Mouse (Mus musculus): ENCODE results near the gene Smyd1.

Smyd1 gene

DNA sequence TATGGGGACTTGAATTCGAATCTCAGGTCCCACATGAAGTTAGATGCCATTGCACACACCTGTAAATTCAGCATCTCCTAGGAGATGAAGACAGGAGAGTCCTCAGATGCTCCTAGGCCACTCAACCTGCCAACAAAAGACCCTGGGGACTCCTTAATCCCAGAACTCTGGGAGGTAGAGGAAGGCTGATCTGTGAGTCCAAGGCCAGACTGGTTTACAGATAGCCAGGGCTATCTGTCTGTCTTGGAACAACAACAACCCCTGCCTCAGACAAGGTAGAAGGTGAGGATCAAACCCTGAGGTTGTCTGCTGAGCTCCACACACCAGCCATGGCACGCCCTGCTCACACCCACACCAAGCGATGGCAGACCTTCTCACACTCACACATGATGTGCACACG lies 62.9 kb downstream of the Smyd1 start:
- H3K27me3 ChIP-seq (ENCODE audit: control insufficient read depth, insufficient read depth, low read length, poor library complexity, severe bottlenecking) = no peaks in the 10 kb centered on the region
- no peak for DNase-seq (ENCODE audit: low read depth, low spot score)

DNA sequence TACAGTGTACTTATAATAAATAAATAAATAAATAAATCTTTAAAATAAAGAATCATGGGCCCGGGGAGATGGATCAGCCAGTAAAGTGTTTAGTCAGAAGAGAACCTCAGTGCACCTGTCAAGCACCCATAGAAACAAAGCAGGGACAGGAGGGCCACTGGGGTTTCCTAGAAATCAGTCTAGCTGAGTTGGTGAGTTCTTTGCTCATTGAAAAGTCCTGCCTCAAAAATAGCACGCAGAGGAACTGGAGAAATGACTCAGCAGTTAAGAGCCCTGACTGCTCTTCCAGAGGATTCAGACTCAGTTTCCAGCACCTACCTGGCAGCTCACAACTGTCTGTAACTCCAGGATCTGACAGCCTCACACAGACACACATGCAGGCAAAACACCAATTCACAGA lies 63.5 kb downstream of the Smyd1 start:
- H3K36me3 ChIP-seq (ENCODE audit: control insufficient read depth, insufficient read depth, low read length, poor library complexity, severe bottlenecking) = no peaks in the 10 kb centered on the region
- no peak for DNase-seq (ENCODE audit: low read depth, low spot score)
- no peaks in the 10 kb centered on the region for H3K27me3 ChIP-seq (ENCODE audit: control insufficient read depth, insufficient read depth, low read length, poor library complexity, severe bottlenecking)

More for the DNA sequence above, 62.9 kb downstream of the Smyd1 start:
- no peaks in the 10 kb centered on the region for H3K36me3 ChIP-seq (ENCODE audit: control insufficient read depth, insufficient read depth, low read length, poor library complexity, severe bottlenecking)

DNA sequence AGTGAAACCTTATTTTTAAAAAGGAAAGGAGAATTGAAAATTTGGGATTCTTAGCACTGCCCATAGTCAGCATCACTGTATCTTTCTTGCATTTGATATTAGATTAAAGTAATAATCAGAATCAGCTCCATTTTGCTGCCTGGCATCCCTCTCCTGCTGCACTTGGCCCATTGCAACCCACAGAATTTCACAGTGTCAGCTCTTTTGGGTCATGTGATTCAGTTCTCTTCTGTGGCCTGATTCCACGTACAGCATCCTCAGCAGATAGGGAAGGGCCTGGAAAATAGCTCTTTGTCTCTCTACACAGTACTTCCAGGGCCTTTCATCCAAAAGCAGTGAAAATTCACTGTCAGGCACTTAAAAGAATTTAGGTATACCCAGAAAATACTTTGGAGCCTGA lies 64.7 kb downstream of the Smyd1 start:
- Histone ChIP-seq H3K27me3 (ENCODE audit: control insufficient read depth, insufficient read depth, low read length, poor library complexity, severe bottlenecking) (no peaks in the 10 kb centered on the region), H3K36me3 (ENCODE audit: control insufficient read depth, insufficient read depth, low read length, poor library complexity, severe bottlenecking) (no peaks in the 10 kb centered on the region)
- no peak for DNase-seq (ENCODE audit: low read depth, low spot score)

DNA sequence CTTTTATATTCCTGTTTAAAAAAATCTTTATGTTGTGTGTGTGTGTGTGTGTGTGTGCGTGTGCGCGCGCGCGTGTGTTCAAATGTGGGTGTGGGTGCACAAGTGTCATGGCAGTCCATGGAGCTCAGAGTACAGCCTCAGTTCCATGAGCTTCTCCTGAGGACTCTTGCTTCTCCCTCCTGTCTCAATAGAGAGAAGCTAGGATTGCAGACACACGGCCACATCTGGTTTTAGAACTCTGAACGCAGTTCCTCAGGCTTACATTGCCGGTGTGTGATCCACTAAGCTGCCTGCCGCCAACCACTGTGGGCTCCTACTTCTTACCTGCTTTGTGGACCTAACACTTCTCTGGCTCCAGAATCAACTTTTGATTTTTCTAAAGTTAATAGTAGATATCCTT lies 65.9 kb downstream of the Smyd1 start:
- no peak for DNase-seq (ENCODE audit: low read depth, low spot score)
- no peaks in the 10 kb centered on the region for H3K36me3 ChIP-seq (ENCODE audit: control insufficient read depth, insufficient read depth, low read length, poor library complexity, severe bottlenecking)
- H3K27me3 ChIP-seq (ENCODE audit: control insufficient read depth, insufficient read depth, low read length, poor library complexity, severe bottlenecking) = no peaks in the 10 kb centered on the region

DNA sequence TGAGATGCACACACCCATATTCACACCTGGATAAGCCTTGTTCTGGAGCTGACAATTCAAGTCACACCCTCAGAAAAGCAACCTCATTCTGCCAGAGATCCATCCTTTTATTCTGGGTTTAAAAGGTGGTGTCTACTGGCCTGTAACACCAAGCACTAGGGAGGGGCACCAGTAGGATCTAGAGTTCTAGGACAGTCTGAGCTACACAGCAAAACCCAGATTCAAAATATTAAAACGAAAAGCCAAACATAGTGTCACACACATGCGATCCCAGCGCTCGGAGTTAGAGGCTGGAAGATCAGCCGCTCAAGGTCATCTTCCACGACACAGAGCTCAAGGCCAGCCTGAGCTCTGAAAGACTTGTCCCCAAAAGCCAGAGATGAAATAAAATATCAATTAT lies 67.6 kb downstream of the Smyd1 start:
- DNase-seq (ENCODE audit: low read depth, low spot score) = no peak
- no peaks in the 10 kb centered on the region for H3K36me3 ChIP-seq (ENCODE audit: control insufficient read depth, insufficient read depth, low read length, poor library complexity, severe bottlenecking)
- H3K27me3 ChIP-seq (ENCODE audit: control insufficient read depth, insufficient read depth, low read length, poor library complexity, severe bottlenecking) = no peaks in the 10 kb centered on the region

DNA sequence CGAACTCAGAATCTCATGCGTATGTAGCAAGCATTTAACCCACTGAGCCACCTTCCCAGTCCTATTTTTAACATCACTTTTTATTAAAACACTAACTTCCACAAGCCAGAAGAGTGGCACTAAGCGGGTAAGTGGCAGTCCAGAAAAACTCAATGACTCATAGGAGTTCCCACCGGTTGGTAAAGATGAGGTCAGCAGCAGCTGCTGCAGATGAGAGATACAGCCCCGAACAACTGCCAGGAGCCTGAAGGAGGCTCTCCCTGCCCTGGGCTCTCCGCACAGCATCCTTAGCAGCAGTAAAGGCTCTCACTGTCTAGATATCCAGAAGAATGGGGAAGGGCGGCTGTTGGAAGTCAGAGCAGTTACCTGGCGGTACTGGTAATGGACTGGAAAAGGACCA lies 71.1 kb downstream of the Smyd1 start:
- no peak for DNase-seq (ENCODE audit: low read depth, low spot score)
- Histone ChIP-seq H3K36me3 (ENCODE audit: control insufficient read depth, insufficient read depth, low read length, poor library complexity, severe bottlenecking) (no peaks in the 10 kb centered on the region), H3K27me3 (ENCODE audit: control insufficient read depth, insufficient read depth, low read length, poor library complexity, severe bottlenecking) (no peaks in the 10 kb centered on the region)

DNA sequence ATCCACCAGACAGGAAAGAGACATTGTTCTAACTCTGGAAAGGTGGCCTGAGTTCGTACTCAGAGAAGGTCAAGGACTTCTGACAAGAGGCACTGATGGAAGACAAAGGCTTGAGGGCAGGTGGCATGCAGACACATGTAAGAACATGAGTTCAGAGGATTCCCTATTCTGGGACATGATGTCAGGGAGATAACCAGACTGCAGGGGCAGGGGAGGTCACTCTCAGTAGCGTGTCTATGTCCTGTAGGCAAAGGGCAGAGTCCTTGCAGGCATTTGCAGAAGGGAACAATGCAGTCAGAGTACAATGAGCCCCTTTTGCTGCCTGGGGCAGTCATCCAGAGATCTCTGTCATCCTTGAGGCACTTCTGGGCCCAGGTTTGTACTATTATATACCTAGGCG lies 72.4 kb downstream of the Smyd1 start:
- DNase-seq (ENCODE audit: low read depth, low spot score) = no peak
- no peaks in the 10 kb centered on the region for H3K36me3 ChIP-seq (ENCODE audit: control insufficient read depth, insufficient read depth, low read length, poor library complexity, severe bottlenecking)
- H3K27me3 ChIP-seq (ENCODE audit: control insufficient read depth, insufficient read depth, low read length, poor library complexity, severe bottlenecking) = no peaks in the 10 kb centered on the region

DNA sequence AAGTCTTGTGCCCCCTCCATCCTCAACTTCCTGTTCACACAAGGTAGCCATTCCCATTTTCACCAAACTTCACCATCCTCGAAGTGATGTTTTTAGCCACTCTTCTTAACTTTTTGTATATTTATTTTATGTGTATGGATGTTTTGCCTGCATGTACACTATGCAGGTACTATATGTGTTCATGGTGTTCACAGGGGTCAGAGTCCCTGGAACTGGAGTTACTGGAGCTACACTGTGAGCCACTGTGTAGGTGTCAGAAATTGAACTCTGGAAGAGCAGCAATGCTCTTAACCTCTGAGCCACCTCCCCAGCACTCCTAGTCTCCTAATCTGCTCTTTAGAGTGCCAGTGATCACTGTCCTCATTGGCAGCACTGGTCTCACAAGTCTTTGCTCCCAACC lies 73.6 kb downstream of the Smyd1 start:
- H3K36me3 ChIP-seq (ENCODE audit: control insufficient read depth, insufficient read depth, low read length, poor library complexity, severe bottlenecking) = no peaks in the 10 kb centered on the region
- DNase-seq (ENCODE audit: low read depth, low spot score) = no peak
- H3K27me3 ChIP-seq (ENCODE audit: control insufficient read depth, insufficient read depth, low read length, poor library complexity, severe bottlenecking) = no peaks in the 10 kb centered on the region

DNA sequence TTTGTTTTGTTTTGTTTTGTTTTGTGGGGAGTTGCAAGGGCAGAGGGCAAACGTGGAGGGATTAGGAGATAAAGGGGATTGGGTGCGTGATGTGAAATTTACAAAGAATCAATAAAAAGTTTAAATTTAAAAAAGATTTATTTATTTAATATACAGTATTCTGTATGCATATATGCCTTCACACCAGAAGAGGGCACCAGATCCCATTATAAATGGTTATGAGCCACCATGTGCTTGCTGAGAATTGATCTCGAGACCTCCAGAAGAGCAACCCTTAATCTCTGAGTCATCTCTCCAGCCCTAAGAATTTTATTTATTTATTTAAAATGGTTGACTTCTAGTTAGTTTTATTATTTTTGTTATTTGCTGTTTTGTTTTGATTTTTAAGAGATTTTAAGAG lies 78.8 kb downstream of the Smyd1 start:
- no peak for DNase-seq (ENCODE audit: low read depth, low spot score)
- Histone ChIP-seq H3K36me3 (ENCODE audit: control insufficient read depth, insufficient read depth, low read length, poor library complexity, severe bottlenecking) (no peaks in the 10 kb centered on the region), H3K27me3 (ENCODE audit: control insufficient read depth, insufficient read depth, low read length, poor library complexity, severe bottlenecking) (no peaks in the 10 kb centered on the region)

DNA sequence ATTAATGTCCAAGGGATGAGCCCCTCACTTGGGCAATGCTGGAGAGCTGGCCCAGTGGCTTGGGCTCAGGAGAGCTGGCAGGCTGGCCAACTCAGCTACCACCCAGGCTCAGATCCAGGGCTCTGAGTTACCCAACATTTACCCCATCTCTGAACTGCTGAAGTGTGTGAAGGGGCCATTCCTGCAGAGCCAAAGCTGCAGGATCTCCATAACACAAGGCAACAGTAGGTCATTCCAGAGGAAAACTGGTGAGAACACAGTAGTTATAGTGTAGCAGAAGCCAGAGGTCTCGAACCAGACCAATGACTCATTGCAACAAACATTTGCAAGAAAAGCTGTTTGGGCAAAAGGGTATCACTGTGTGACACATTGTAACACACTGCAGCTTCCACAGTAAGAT lies 79.2 kb downstream of the Smyd1 start:
- Histone ChIP-seq H3K27me3 (ENCODE audit: control insufficient read depth, insufficient read depth, low read length, poor library complexity, severe bottlenecking) (no peaks in the 10 kb centered on the region), H3K36me3 (ENCODE audit: control insufficient read depth, insufficient read depth, low read length, poor library complexity, severe bottlenecking) (no peaks in the 10 kb centered on the region)
- DNase-seq (ENCODE audit: low read depth, low spot score) = no peak

DNA sequence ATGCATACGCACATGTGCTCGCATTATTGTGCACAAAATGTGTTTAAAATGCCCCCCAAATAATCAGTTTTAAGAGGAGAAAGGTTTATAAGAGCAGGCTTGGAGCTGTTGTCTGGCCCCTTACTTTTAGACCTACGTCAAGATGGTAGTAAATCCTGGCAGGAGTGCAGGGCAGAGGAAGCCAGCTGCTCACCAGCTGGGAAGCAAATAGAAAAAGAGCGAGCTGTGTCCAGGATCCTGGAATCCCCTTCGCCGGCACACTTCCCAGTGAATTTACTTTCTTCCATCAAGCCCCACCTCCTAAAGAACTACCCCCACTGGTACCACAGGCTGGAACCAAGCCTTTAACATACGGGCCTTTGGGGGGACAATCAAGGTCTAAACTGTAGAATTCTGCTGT lies 81.2 kb downstream of the Smyd1 start:
- H3K27me3 ChIP-seq (ENCODE audit: control insufficient read depth, insufficient read depth, low read length, poor library complexity, severe bottlenecking) = no peaks in the 10 kb centered on the region
- no peaks in the 10 kb centered on the region for H3K36me3 ChIP-seq (ENCODE audit: control insufficient read depth, insufficient read depth, low read length, poor library complexity, severe bottlenecking)
- no peak for DNase-seq (ENCODE audit: low read depth, low spot score)

DNA sequence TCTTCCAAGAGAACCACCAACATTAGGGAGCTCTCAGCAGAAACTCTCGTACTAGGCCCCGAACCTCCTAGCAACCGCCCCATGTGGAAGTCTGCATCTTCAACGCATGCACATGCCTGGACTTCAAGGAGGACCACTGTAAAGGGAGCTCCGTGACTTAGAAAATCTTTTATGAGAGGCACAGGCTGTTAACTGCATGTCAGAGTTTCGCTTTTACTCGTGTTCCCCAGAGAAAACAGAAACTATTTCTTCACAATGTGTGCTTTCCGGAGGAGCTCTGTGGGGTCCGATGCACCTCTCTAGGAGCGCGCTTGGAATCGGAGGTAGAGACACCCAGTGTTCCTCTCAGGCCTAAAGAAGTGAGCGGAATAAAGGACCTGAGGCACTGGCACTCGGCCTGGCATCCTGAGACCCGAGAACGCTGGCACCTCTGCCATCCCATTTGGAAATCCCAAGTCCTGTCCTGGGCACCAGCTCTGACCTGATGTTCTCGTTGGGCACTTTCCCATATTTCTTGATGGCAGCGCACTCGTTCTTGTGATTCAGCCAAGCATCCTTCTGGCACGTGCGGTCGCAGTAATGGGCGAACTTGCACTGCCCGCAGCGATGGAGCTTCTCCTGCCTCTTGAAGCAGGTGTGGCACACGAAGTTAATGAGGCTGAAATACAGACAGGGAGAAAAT lies 82.8 kb downstream of the Smyd1 start:
- DNase-seq (ENCODE audit: low read depth, low spot score) = no peak
- H3K36me3 ChIP-seq (ENCODE audit: control insufficient read depth, insufficient read depth, low read length, poor library complexity, severe bottlenecking) = no peaks in the 10 kb centered on the region
- H3K27me3 ChIP-seq (ENCODE audit: control insufficient read depth, insufficient read depth, low read length, poor library complexity, severe bottlenecking) = no peaks in the 10 kb centered on the region

DNA sequence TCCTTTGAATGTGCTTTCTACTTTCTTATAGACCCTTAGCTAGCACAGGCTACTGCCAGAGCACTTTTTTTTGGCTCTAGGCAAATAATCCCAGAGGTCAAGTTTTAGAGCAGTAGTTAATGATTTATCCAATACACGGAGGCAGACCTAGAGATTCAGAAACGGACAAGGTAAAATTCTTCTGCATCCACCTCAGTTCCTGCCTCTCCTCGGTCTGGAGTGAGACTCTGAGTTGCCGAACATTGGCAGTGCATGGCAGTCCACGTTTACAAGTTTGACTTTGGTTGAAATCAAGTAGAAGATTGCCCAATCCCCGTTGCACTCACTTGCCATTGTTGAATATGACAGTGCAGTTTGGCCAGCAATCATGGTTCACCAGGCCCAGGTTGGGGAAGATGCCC lies 85.0 kb downstream of the Smyd1 start:
- DNase-seq (ENCODE audit: low read depth, low spot score) = no peak
- Histone ChIP-seq H3K27me3 (ENCODE audit: control insufficient read depth, insufficient read depth, low read length, poor library complexity, severe bottlenecking) (no peaks in the 10 kb centered on the region), H3K36me3 (ENCODE audit: control insufficient read depth, insufficient read depth, low read length, poor library complexity, severe bottlenecking) (no peaks in the 10 kb centered on the region)

DNA sequence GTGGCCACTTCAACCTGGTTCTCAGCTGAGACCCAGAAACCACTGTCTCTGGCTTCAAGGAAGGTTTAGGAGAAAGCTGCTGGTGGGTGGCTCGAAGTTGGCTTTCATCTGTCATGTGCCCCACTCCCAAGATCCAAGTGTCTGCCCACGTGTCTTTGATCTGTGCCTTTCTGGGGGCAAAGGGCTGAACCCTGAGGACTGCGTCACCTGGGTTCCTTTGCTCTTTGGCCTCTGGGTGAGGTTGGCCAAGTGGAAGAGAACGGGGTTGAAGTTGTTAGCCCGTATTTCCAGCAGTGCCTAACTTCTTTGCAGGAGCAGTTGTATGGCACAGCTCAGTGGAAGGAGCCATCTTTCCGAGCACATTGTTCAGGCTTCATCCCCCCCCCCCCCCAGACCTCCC lies 85.5 kb downstream of the Smyd1 start:
- no peak for DNase-seq (ENCODE audit: low read depth, low spot score)
- no peaks in the 10 kb centered on the region for H3K27me3 ChIP-seq (ENCODE audit: control insufficient read depth, insufficient read depth, low read length, poor library complexity, severe bottlenecking)
- H3K36me3 ChIP-seq (ENCODE audit: control insufficient read depth, insufficient read depth, low read length, poor library complexity, severe bottlenecking) = no peaks in the 10 kb centered on the region

DNA sequence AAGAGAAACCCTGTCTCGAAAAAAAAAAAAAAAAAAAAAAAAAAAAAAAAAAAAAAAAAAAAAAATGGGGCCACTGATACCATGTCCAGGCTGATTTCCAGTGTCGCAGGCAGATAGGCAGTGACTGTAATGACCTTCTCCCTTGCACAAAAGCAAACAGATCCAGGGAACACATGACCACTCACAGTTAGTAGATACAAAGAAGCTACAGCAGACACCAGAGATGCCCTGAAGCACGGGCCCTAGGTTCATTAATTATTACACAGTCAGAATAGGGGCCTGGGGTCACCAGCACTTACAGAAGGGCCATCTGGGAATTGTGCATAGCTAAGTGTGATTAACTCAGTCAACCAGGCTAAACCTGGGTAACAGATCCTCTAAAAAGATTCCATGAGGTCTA lies 86.1 kb downstream of the Smyd1 start:
- DNase-seq (ENCODE audit: low read depth, low spot score) = no peak
- Histone ChIP-seq H3K36me3 (ENCODE audit: control insufficient read depth, insufficient read depth, low read length, poor library complexity, severe bottlenecking) (no peaks in the 10 kb centered on the region), H3K27me3 (ENCODE audit: control insufficient read depth, insufficient read depth, low read length, poor library complexity, severe bottlenecking) (no peaks in the 10 kb centered on the region)

DNA sequence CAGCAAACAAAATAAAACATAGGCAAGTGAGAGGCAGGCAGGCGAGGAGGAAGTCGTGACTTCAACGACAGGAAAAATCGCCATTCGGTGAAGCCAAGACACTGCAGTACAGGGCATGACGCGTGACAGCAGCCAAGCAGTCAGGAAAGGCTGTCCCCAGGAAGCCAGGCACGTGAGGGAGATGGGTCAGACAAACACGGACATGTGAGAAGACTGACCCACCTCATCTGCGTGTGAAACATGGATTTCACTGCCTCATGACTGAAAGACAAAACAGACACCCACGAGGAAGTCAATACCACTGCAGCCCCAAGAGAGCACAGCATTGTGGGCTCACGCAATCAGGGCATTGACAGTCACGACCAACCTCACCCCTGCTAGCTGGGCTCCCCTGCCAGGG lies 86.9 kb downstream of the Smyd1 start:
- Histone ChIP-seq H3K36me3 (ENCODE audit: control insufficient read depth, insufficient read depth, low read length, poor library complexity, severe bottlenecking) (no peaks in the 10 kb centered on the region), H3K27me3 (ENCODE audit: control insufficient read depth, insufficient read depth, low read length, poor library complexity, severe bottlenecking) (no peaks in the 10 kb centered on the region)
- DNase-seq (ENCODE audit: low read depth, low spot score) = no peak
